ENCODE assay signal across 47 mouse cellular contexts in the genomic region with DNA sequence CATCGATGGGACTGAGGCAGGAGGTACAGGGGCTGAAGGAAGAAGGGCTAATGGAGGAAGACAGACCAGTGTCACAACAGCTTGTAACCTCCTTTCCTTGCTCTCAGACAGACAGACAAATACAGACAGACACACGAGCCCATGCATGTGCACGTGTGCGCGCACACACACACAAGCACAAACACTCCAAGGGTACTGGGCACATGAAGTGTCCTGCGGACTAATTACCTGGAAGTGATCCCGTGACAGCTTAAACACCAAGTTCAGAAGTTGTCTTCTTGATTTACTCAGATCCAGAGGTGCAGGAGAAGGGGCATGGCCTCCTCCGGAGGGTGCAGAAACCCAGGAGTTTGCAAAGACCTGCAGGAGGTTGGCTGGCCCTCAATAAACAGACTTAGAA. TPM values are rescaled to one million over a fixed set of nuclear protein-coding genes. Genes with fewer than 3 reads are reported as not detected.
"Had no signal": no experiment of that assay in that cellular context is flagged by ENCODE, and none has a peak within 500 bp of the region (broad histone marks: within the 10 kb centered on the region; RNA-seq: fewer than 3 reads in every experiment).

No protein-coding gene starts in this region.

- H3K27ac ChIP-seq: limb, embryonic 10.5 days; limb, embryonic 12.5 days; limb, embryonic 13.5 days; limb, embryonic 15.5 days; liver, embryonic 12.5 days; liver, embryonic 13.5 days; liver, embryonic 14.5 days; liver, embryonic 15.5 days; lung, embryonic 15.5 days; macrophage; midbrain, embryonic 10.5 days; midbrain, embryonic 12.5 days; midbrain, embryonic 13.5 days; midbrain, embryonic 15.5 days; neural tube, embryonic 12.5 days had no signal

- H3K4me3 ChIP-seq: limb, embryonic 10.5 days; limb, embryonic 12.5 days; limb, embryonic 13.5 days; limb, embryonic 15.5 days; liver, embryonic 12.5 days; liver, embryonic 13.5 days; liver, embryonic 15.5 days; lung, embryonic 15.5 days; megakaryocyte, embryonic 14.5 days; midbrain, embryonic 10.5 days; midbrain, embryonic 12.5 days; midbrain, embryonic 13.5 days; midbrain, embryonic 15.5 days; myocyte; neural tube, embryonic 12.5 days had no signal

- DNase-seq: left cerebral cortex, postnatal 4 days; liver; liver, embryonic 13.5 days; liver, postnatal 0 days; lung, adult 18-20 months; lung, adult 2 months; lung, embryonic 14.5 days; lung, postnatal 10 days; lung, postnatal 14 days; lung, postnatal 36 days; lung, postnatal 4 days; midbrain, embryonic 14.5 days had no signal

- ATAC-seq: liver, embryonic 12.5 days; liver, postnatal 0 days; lung, postnatal 0 days; midbrain, embryonic 13.5 days; midbrain, embryonic 15.5 days; midbrain, embryonic 16.5 days had no signal

- H3K9me3 ChIP-seq: limb, embryonic 10.5 days; limb, embryonic 12.5 days; limb, embryonic 15.5 days; liver, embryonic 13.5 days; liver, embryonic 15.5 days; lung, embryonic 15.5 days; midbrain, embryonic 12.5 days; midbrain, embryonic 13.5 days; midbrain, embryonic 15.5 days; neural tube, embryonic 12.5 days had no signal

- H3K4me1 ChIP-seq: limb, embryonic 10.5 days; limb, embryonic 12.5 days; limb, embryonic 13.5 days; limb, embryonic 15.5 days; liver, embryonic 13.5 days; liver, embryonic 15.5 days; lung, embryonic 15.5 days; midbrain, embryonic 10.5 days; midbrain, embryonic 12.5 days; midbrain, embryonic 13.5 days; midbrain, embryonic 15.5 days; neural tube, embryonic 12.5 days had no signal

- H3K9ac ChIP-seq: limb, embryonic 12.5 days; limb, embryonic 13.5 days; limb, embryonic 15.5 days; liver, embryonic 12.5 days; liver, embryonic 13.5 days; liver, embryonic 14.5 days; liver, embryonic 15.5 days; liver, postnatal 0 days; lung, embryonic 14.5 days; lung, embryonic 15.5 days; midbrain, embryonic 12.5 days; midbrain, embryonic 13.5 days; midbrain, embryonic 15.5 days; neural tube, embryonic 12.5 days had no signal

- H3K36me3 ChIP-seq: limb, embryonic 10.5 days; limb, embryonic 12.5 days; limb, embryonic 13.5 days; limb, embryonic 15.5 days; liver, embryonic 12.5 days; liver, embryonic 13.5 days; liver, embryonic 15.5 days; lung, embryonic 15.5 days; midbrain, embryonic 10.5 days; midbrain, embryonic 12.5 days; midbrain, embryonic 13.5 days; midbrain, embryonic 15.5 days; neural tube, embryonic 12.5 days had no signal

- H3K27me3 ChIP-seq: limb, embryonic 12.5 days; limb, embryonic 13.5 days; limb, embryonic 15.5 days; liver, embryonic 12.5 days; liver, embryonic 13.5 days; liver, embryonic 15.5 days; lung, embryonic 15.5 days; midbrain, embryonic 12.5 days; midbrain, embryonic 13.5 days; midbrain, embryonic 15.5 days; neural tube, embryonic 12.5 days had no signal

- H3K4me2 ChIP-seq: limb, embryonic 12.5 days; limb, embryonic 13.5 days; limb, embryonic 15.5 days; liver, embryonic 11.5 days; liver, embryonic 12.5 days; liver, embryonic 13.5 days; liver, embryonic 15.5 days; lung, embryonic 14.5 days; lung, embryonic 15.5 days; midbrain, embryonic 11.5 days; midbrain, embryonic 12.5 days; midbrain, embryonic 13.5 days; midbrain, embryonic 15.5 days; neural tube, embryonic 12.5 days had no signal

RNA-seq across cellular contexts. Expression of gene Ccl24, which starts 12.8 kb away (rescaled TPM):
- total RNA-seq: left cerebral cortex, postnatal 14 days; megakaryocyte-erythroid progenitor cell, adult 5-6 weeks; monocyte, adult 5-6 weeks had no signal
- polyA plus RNA-seq: myocyte had no signal

RNA-seq across cellular contexts. Expression of gene Ccl26, which starts 22.3 kb away (rescaled TPM):
- total RNA-seq: left cerebral cortex, postnatal 10 days; left cerebral cortex, postnatal 14 days; left cerebral cortex, postnatal 25 days; left cerebral cortex, postnatal 36 days; left cerebral cortex, postnatal 4 days; liver, adult 2 months; megakaryocyte progenitor cell, adult 5-6 weeks; megakaryocyte, adult 5-6 weeks; megakaryocyte-erythroid progenitor cell, adult 5-6 weeks; midbrain, postnatal 0 days; monocyte, adult 5-6 weeks had no signal
- polyA plus RNA-seq: limb, embryonic 10.5 days; limb, embryonic 11.5 days; limb, embryonic 12.5 days; limb, embryonic 13.5 days; limb, embryonic 14.5 days; limb, embryonic 15.5 days; liver, adult 2 months; liver, embryonic 11.5 days; liver, embryonic 12.5 days; liver, embryonic 13.5 days; liver, embryonic 14.5 days; liver, embryonic 15.5 days; liver, embryonic 16.5 days; liver, postnatal 0 days; lung, adult 2 months; lung, embryonic 14.5 days; lung, embryonic 15.5 days; lung, embryonic 16.5 days; lung, postnatal 0 days; macrophage; midbrain, embryonic 10.5 days; midbrain, embryonic 11.5 days; midbrain, embryonic 12.5 days; midbrain, embryonic 13.5 days; midbrain, embryonic 14.5 days; midbrain, embryonic 15.5 days; midbrain, embryonic 16.5 days; midbrain, postnatal 0 days; myocyte; neural tube, embryonic 11.5 days; neural tube, embryonic 12.5 days had no signal
